Mouse (Mus musculus): ENCODE data around the gene Adap1. TPM values are rescaled to one million over a fixed set of nuclear protein-coding genes. Genes with fewer than 3 reads are reported as not detected.

Adap1 gene
- polyA plus RNA-seq, 1 experiment from 2014 or later, result 2.3 TPM

GRCm38 (mm10) chr5:139349713-139350112 lies 24.3 kb upstream of the Adap1 start:
- no peak for ATAC-seq (ENCODE audit: insufficient number of reproducible peaks, insufficient read depth, low FRiP score, low read depth)
- no peaks in the 10 kb centered on the region for H3K9me3 ChIP-seq (ENCODE audit: control insufficient read depth, low read length)
- no peak overlapping the region for H3K4me3 ChIP-seq (ENCODE audit: control insufficient read depth in 1 of 2, insufficient read depth in 1 of 2, low read depth in 1 of 2, low read length in 2 of 2)
- no peaks in the 10 kb centered on the region for H3K36me3 ChIP-seq (ENCODE audit: control insufficient read depth, insufficient read depth, low read length)
- H3K27me3 ChIP-seq (ENCODE audit: control insufficient read depth, insufficient read depth, low read length), result peaks cover 31% of the 10 kb centered on the region
- H3K9ac ChIP-seq (ENCODE audit: low read length), result no peak overlapping the region
- no peak overlapping the region for H3K27ac ChIP-seq (replicated peaks in 1 of 2; ENCODE audit: control insufficient read depth in 1 of 2, insufficient read depth in 1 of 2, low read depth in 2 of 2, low read length in 2 of 2)
- WGBS, result 55% methylated on average over 6 of the region's 6 CpGs
- no peak overlapping the region for H3K4me2 ChIP-seq (ENCODE audit: low read length)
- H3K4me1 ChIP-seq (ENCODE audit: control insufficient read depth in 2 of 2, insufficient read depth in 2 of 2, low read length in 2 of 2), result peaks cover 6 to 10% of the 10 kb centered on the region in 2 experiments

- H3K36me3 ChIP-seq (ENCODE audit: control insufficient read depth, insufficient read depth, low read length), result peaks cover 10% of the 10 kb centered on the region
- H3K4me3 ChIP-seq (ENCODE audit: control insufficient read depth in 1 of 2, insufficient read depth in 1 of 2, low read depth in 1 of 2, low read length in 2 of 2), result no peak overlapping the region
- no peaks in the 10 kb centered on the region for H3K9me3 ChIP-seq (ENCODE audit: control insufficient read depth, low read length)
- 54% methylated on average over 1 of the region's 1 CpGs for WGBS
- H3K27me3 ChIP-seq (ENCODE audit: control insufficient read depth, insufficient read depth, low read length), result peaks cover 19% of the 10 kb centered on the region
- ATAC-seq (ENCODE audit: insufficient number of reproducible peaks, insufficient read depth, low FRiP score, low read depth), result no peak
- H3K4me2 ChIP-seq (ENCODE audit: low read length), result no peak overlapping the region
- H3K9ac ChIP-seq (ENCODE audit: low read length), result no peak overlapping the region
- H3K27ac ChIP-seq (replicated peaks in 1 of 2; ENCODE audit: control insufficient read depth in 1 of 2, insufficient read depth in 1 of 2, low read depth in 2 of 2, low read length in 2 of 2), result no peak overlapping the region
- H3K4me1 ChIP-seq (ENCODE audit: control insufficient read depth in 2 of 2, insufficient read depth in 2 of 2, low read length in 2 of 2), result peaks cover 16 to 20% of the 10 kb centered on the region in 2 experiments
Observed at GRCm38 (mm10) chr5:139347225-139347624, 21.8 kb upstream of the Adap1 start.

- H3K27ac ChIP-seq (replicated peaks in 1 of 2; ENCODE audit: control insufficient read depth in 1 of 2, insufficient read depth in 1 of 2, low read depth in 2 of 2, low read length in 2 of 2), result no peak overlapping the region
- peak overlapping the region; percentile 97 for H3K4me2 ChIP-seq (ENCODE audit: low read length)
- no peak for ATAC-seq (ENCODE audit: insufficient number of reproducible peaks, insufficient read depth, low FRiP score, low read depth)
- H3K27me3 ChIP-seq (ENCODE audit: control insufficient read depth, insufficient read depth, low read length), result 0 out of 2 replicates have a peak, but pooled peaks cover 12% of the 10 kb centered on the region
- peak overlapping the region; percentile 18; the same call in 1 of the 2 replicates for H3K9ac ChIP-seq (ENCODE audit: low read length)
- H3K4me1 ChIP-seq (ENCODE audit: control insufficient read depth in 2 of 2, insufficient read depth in 2 of 2, low read length in 2 of 2), result peaks cover 9 to 14% of the 10 kb centered on the region in 2 experiments
- H3K36me3 ChIP-seq (ENCODE audit: control insufficient read depth, insufficient read depth, low read length), result peaks cover 25% of the 10 kb centered on the region
- H3K9me3 ChIP-seq (ENCODE audit: control insufficient read depth, low read length), result no peaks in the 10 kb centered on the region
- H3K4me3 ChIP-seq (ENCODE audit: control insufficient read depth in 1 of 2, insufficient read depth in 1 of 2, low read depth in 1 of 2, low read length in 2 of 2), result peak overlapping the region; percentile 37 to 85
- 9% methylated on average over 5 of the region's 5 CpGs for WGBS
Observed at GRCm38 (mm10) chr5:139345364-139345714, 19.9 kb upstream of the Adap1 start.

- Histone ChIP-seq H3K27me3 (ENCODE audit: control insufficient read depth, insufficient read depth, low read length) (0 out of 2 replicates have a peak, but pooled peaks cover 12% of the 10 kb centered on the region), H3K9me3 (ENCODE audit: control insufficient read depth, low read length) (no peaks in the 10 kb centered on the region), H3K27ac (replicated peaks in 1 of 2; ENCODE audit: control insufficient read depth in 1 of 2, insufficient read depth in 1 of 2, low read depth in 2 of 2, low read length in 2 of 2) (peak overlapping the region; percentile 58 to 79), H3K36me3 (ENCODE audit: control insufficient read depth, insufficient read depth, low read length) (peaks cover 30% of the 10 kb centered on the region), H3K4me3 (ENCODE audit: control insufficient read depth in 1 of 2, insufficient read depth in 1 of 2, low read depth in 1 of 2, low read length in 2 of 2) (peak overlapping the region; percentile 84 to 85), H3K4me2 (ENCODE audit: low read length) (peak overlapping the region; percentile 97), H3K9ac (ENCODE audit: low read length) (peak overlapping the region; percentile 94), H3K4me1 (ENCODE audit: control insufficient read depth in 2 of 2, insufficient read depth in 2 of 2, low read length in 2 of 2) (peaks cover 9 to 14% of the 10 kb centered on the region in 2 experiments)
- ATAC-seq (ENCODE audit: insufficient number of reproducible peaks, insufficient read depth, low FRiP score, low read depth), result peak; percentile 91
- under 1% methylated on average over 33 of the region's 33 CpGs for WGBS
Observed at GRCm38 (mm10) chr5:139344687-139345363, 19.4 kb upstream of the Adap1 start.

- Histone ChIP-seq H3K9ac (ENCODE audit: low read length) (peak overlapping the region; percentile 94), H3K4me2 (ENCODE audit: low read length) (peak overlapping the region; percentile 97), H3K36me3 (ENCODE audit: control insufficient read depth, insufficient read depth, low read length) (peaks cover 37% of the 10 kb centered on the region), H3K27me3 (ENCODE audit: control insufficient read depth, insufficient read depth, low read length) (0 out of 2 replicates have a peak, but pooled peaks cover 12% of the 10 kb centered on the region), H3K27ac (replicated peaks in 1 of 2; ENCODE audit: control insufficient read depth in 1 of 2, insufficient read depth in 1 of 2, low read depth in 2 of 2, low read length in 2 of 2) (peak overlapping the region in 1 of 2 experiments; percentile 79; a peak in 2 of 4 replicates), H3K4me3 (ENCODE audit: control insufficient read depth in 1 of 2, insufficient read depth in 1 of 2, low read depth in 1 of 2, low read length in 2 of 2) (peak overlapping the region; percentile 84 to 85), H3K9me3 (ENCODE audit: control insufficient read depth, low read length) (no peaks in the 10 kb centered on the region), H3K4me1 (ENCODE audit: control insufficient read depth in 2 of 2, insufficient read depth in 2 of 2, low read length in 2 of 2) (peaks cover 9 to 15% of the 10 kb centered on the region in 2 experiments)
- 7% methylated on average over 12 of the region's 12 CpGs for WGBS
- peak; percentile 44; the same call in 1 of the 2 replicates for ATAC-seq (ENCODE audit: insufficient number of reproducible peaks, insufficient read depth, low FRiP score, low read depth)
Observed at GRCm38 (mm10) chr5:139344021-139344686, 18.7 kb upstream of the Adap1 start.

GRCm38 (mm10) chr5:139338891-139339290 lies 13.5 kb upstream of the Adap1 start:
- ATAC-seq (ENCODE audit: insufficient number of reproducible peaks, insufficient read depth, low FRiP score, low read depth), result no peak
- H3K9me3 ChIP-seq (ENCODE audit: control insufficient read depth, low read length), result no peaks in the 10 kb centered on the region
- H3K4me3 ChIP-seq (ENCODE audit: control insufficient read depth in 1 of 2, insufficient read depth in 1 of 2, low read depth in 1 of 2, low read length in 2 of 2), result no peak overlapping the region
- WGBS, result 75% methylated on average over 11 of the region's 11 CpGs
- 0 out of 2 replicates have a peak overlapping the region, but pooled peaks have one; percentile 11 for H3K4me2 ChIP-seq (ENCODE audit: low read length)
- H3K27ac ChIP-seq (replicated peaks in 1 of 2; ENCODE audit: control insufficient read depth in 1 of 2, insufficient read depth in 1 of 2, low read depth in 2 of 2, low read length in 2 of 2), result 0 out of 4 replicates have a peak overlapping the region, but pooled peaks of 1 of the 2 experiments have one; percentile 7
- peaks cover 19 to 28% of the 10 kb centered on the region in 2 experiments for H3K4me1 ChIP-seq (ENCODE audit: control insufficient read depth in 2 of 2, insufficient read depth in 2 of 2, low read length in 2 of 2)
- no peaks in the 10 kb centered on the region for H3K27me3 ChIP-seq (ENCODE audit: control insufficient read depth, insufficient read depth, low read length)
- peak overlapping the region; percentile 13; the same call in 1 of the 2 replicates for H3K9ac ChIP-seq (ENCODE audit: low read length)
- H3K36me3 ChIP-seq (ENCODE audit: control insufficient read depth, insufficient read depth, low read length), result peaks cover 68% of the 10 kb centered on the region

- H3K4me3 ChIP-seq (ENCODE audit: control insufficient read depth in 1 of 2, insufficient read depth in 1 of 2, low read depth in 1 of 2, low read length in 2 of 2), result no peak overlapping the region
- peaks cover 17 to 23% of the 10 kb centered on the region in 2 experiments for H3K4me1 ChIP-seq (ENCODE audit: control insufficient read depth in 2 of 2, insufficient read depth in 2 of 2, low read length in 2 of 2)
- WGBS, result 49% methylated on average over 3 of the region's 3 CpGs
- no peaks in the 10 kb centered on the region for H3K27me3 ChIP-seq (ENCODE audit: control insufficient read depth, insufficient read depth, low read length)
- H3K27ac ChIP-seq (replicated peaks in 1 of 2; ENCODE audit: control insufficient read depth in 1 of 2, insufficient read depth in 1 of 2, low read depth in 2 of 2, low read length in 2 of 2), result peak overlapping the region; percentile 76 to 81; a peak in 3 of 4 replicates
- peaks cover 68% of the 10 kb centered on the region for H3K36me3 ChIP-seq (ENCODE audit: control insufficient read depth, insufficient read depth, low read length)
- no peaks in the 10 kb centered on the region for H3K9me3 ChIP-seq (ENCODE audit: control insufficient read depth, low read length)
- peak overlapping the region; percentile 6 for H3K9ac ChIP-seq (ENCODE audit: low read length)
- peak overlapping the region; percentile 11 for H3K4me2 ChIP-seq (ENCODE audit: low read length)
- ATAC-seq (ENCODE audit: insufficient number of reproducible peaks, insufficient read depth, low FRiP score, low read depth), result peak; percentile 8; the same call in 1 of the 2 replicates
Observed at GRCm38 (mm10) chr5:139338403-139338802, 13.0 kb upstream of the Adap1 start.

Data from heart, embryonic 14.5 days (tissue).